Comparison of ENCODE assay signal across 8 mouse cellular contexts in the genomic region with DNA sequence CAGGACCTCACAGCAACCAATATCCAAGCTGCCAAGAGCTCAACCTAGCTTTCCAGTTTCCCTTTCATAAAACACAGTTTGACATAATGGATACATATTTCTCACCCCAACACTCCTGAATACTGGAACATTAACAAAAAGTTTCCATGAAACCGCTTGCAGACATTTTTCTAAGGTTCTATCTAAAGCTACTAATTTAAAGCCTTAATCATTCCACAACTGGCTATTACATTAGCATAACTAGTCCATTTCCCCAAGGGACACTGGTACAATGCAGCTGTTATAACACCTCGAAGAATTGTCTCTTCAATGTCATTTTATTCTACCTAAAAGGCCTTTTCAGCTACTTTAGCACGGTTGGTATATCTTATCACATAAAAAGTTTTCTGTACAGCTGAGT. TPM values are rescaled to one million over a fixed set of nuclear protein-coding genes. Genes with fewer than 3 reads are reported as not detected.
A peak's percentile ranks its signal among the peaks of the same experiment; 100 is the strongest.
DNase-seq lines count a peak whose midpoint lies in the region; TF ChIP-seq lines count a peak whose summit lies in the region.

No protein-coding gene starts in this region.

- H3K36me3 ChIP-seq in heart, embryonic 10.5 days: peaks cover 5% of the 10 kb centered on the region; the same call in 1 of the 2 replicates
- peaks cover 5 to 17% of the 10 kb centered on the region in 2 experiments for H3K36me3 ChIP-seq in CH12.LX (replicated peaks in 1 of 2; ENCODE audit: control insufficient read depth in 1 of 2, insufficient read depth in 1 of 2, low read length in 1 of 2)
- peaks cover 17% of the 10 kb centered on the region for H3K36me3 ChIP-seq in hindbrain, embryonic 10.5 days
- H3K36me3 ChIP-seq in macrophage (ENCODE audit: inconsistent target): peaks cover 10% of the 10 kb centered on the region; the same call in 1 of the 2 replicates

- H3K4me1 ChIP-seq in heart, embryonic 10.5 days: peaks cover 28% of the 10 kb centered on the region
- peaks cover 2 to 42% of the 10 kb centered on the region in 2 experiments; a peak in 3 of 4 replicates for H3K4me1 ChIP-seq in CH12.LX (ENCODE audit: control insufficient read depth in 1 of 2, insufficient read depth in 2 of 2)
- H3K4me1 ChIP-seq in hindbrain, embryonic 10.5 days (replicated peaks): peaks cover 56% of the 10 kb centered on the region

- H3K4me2 ChIP-seq in CH12.LX (ENCODE audit: insufficient read depth, low read depth, poor library complexity, severe bottlenecking): peak overlapping the region; percentile 25

- TF ChIP-seq CTCF in CH12.LX (conservative IDR thresholded peaks at IDR 0.05 in 1 of 2, IDR thresholded peaks at IDR 0.05 in 1 of 2; ENCODE audit: low read depth in 2 of 2, low read length in 2 of 2): no peak

- dilution Hi-C loops in CH12.LX (cut with MboI; ENCODE audit: extremely low pct_ligation_motif_present, extremely low pct_unique_long_range_greater_than_20kb, low sequenced_read_pairs): no loop called here

- no peaks in the 10 kb centered on the region for H3K9me3 ChIP-seq in heart, embryonic 10.5 days
- no peaks in the 10 kb centered on the region for H3K9me3 ChIP-seq in CH12.LX (replicated peaks; ENCODE audit: low read length)
- H3K9me3 ChIP-seq in hindbrain, embryonic 10.5 days: no peaks in the 10 kb centered on the region

- no peak for TF ChIP-seq POLR2A in CH12.LX (IDR thresholded peaks at IDR 0.05; ENCODE audit: low read depth, low read length)

- H3K9ac ChIP-seq in CH12.LX (ENCODE audit: insufficient read depth, low read depth): peak overlapping the region; percentile 72; the same call in 1 of the 2 replicates

- peaks cover 7% of the 10 kb centered on the region for H3K27me3 ChIP-seq in heart, embryonic 10.5 days (ENCODE audit: insufficient read depth, poor library complexity, severe bottlenecking)
- H3K27me3 ChIP-seq in CH12.LX (replicated peaks): no peaks in the 10 kb centered on the region
- peaks cover 6% of the 10 kb centered on the region; the same call in 1 of the 2 replicates for H3K27me3 ChIP-seq in hindbrain, embryonic 10.5 days (ENCODE audit: insufficient read depth, poor library complexity, severe bottlenecking)

- in situ Hi-C loops in CH12.LX (cut with MboI; ENCODE audit: low pct_ligation_motif_present, low pct_unique_long_range_greater_than_20kb, low sequenced_read_pairs): loop anchor here (25.0 kb wide), 1 partner anchor 1087 kb away; no protein-coding TSS in a partner anchor

- H3K4me3 ChIP-seq in heart, embryonic 10.5 days: peak overlapping the region; percentile 90
- peak overlapping the region in 2 of 3 experiments; percentile 68 to 82 for H3K4me3 ChIP-seq in CH12.LX (replicated peaks in 1 of 3; ENCODE audit: low read depth in 2 of 3, low read length in 2 of 3, poor library complexity in 1 of 3)
- peak overlapping the region; percentile 98 for H3K4me3 ChIP-seq in hindbrain, embryonic 10.5 days
- peak overlapping the region; percentile 72 for H3K4me3 ChIP-seq in macrophage (ENCODE audit: inconsistent target)

- no peak for TF ChIP-seq RAD21 in CH12.LX (IDR thresholded peaks at IDR 0.05; ENCODE audit: low read depth, low read length)

- no peak for TF ChIP-seq EP300 in CH12.LX (IDR thresholded peaks at IDR 0.05; ENCODE audit: low read length)

- H3K79me2 ChIP-seq in CH12.LX (replicated peaks; ENCODE audit: control insufficient read depth, extremely low read depth, insufficient read depth, poor library complexity, severe bottlenecking): peaks cover 23% of the 10 kb centered on the region
- peaks cover 58% of the 10 kb centered on the region for H3K79me2 ChIP-seq in macrophage (ENCODE audit: inconsistent target)

- 28% methylated on average over 3 of the region's 3 CpGs for WGBS in heart, embryonic 10.5 days
- WGBS in hindbrain, embryonic 10.5 days: 27% methylated on average over 3 of the region's 3 CpGs
- WGBS in macrophage (ENCODE audit: missing documents): 67% methylated on average over 3 of the region's 3 CpGs

- no peak overlapping the region for H3K27ac ChIP-seq in heart, embryonic 10.5 days
- no peak overlapping the region for H3K27ac ChIP-seq in CH12.LX (ENCODE audit: insufficient read depth, low read depth)
- peak overlapping the region; percentile 98 for H3K27ac ChIP-seq in hindbrain, embryonic 10.5 days
- no peak overlapping the region for H3K27ac ChIP-seq in macrophage

- no peak for DNase-seq in heart, embryonic 10.5 days (ENCODE audit: low spot score)
- DNase-seq in heart, adult 11 months: no peak
- DNase-seq in CH12.LX (ENCODE audit: extremely low read depth): no peak
- no peak for DNase-seq in hindbrain, embryonic 10.5 days (ENCODE audit: low spot score)
- DNase-seq in yolk sac, embryonic 10.5 days (ENCODE audit: low spot score): no peak
- no peak for DNase-seq in urinary bladder, adult 18-20 months (ENCODE audit: low spot score in 2 of 2)
- no peak for DNase-seq in frontal cortex, postnatal 10 days (ENCODE audit: low spot score in 2 of 2)

TF ChIP-seq in CH12.LX, 34 proteins besides CTCF, POLR2A, EP300 and RAD21:
- TF ChIP-seq RCOR1 (conservative IDR thresholded peaks at IDR 0.05; ENCODE audit: low read depth, low read length): no peak
- TF ChIP-seq MYC (IDR thresholded peaks at IDR 0.05; ENCODE audit: low read depth, low read length): no peak
- no peak for TF ChIP-seq ZNF384 (IDR thresholded peaks at IDR 0.05; ENCODE audit: low read depth, low read length)
- no peak for TF ChIP-seq ZKSCAN1 (IDR thresholded peaks at IDR 0.05; ENCODE audit: borderline replicate concordance, low read depth, low read length)
- TF ChIP-seq ZMIZ1 (IDR thresholded peaks at IDR 0.05; ENCODE audit: low read depth, low read length): no peak
- TF ChIP-seq CHD2 (IDR thresholded peaks at IDR 0.05; ENCODE audit: low read length): no peak
- TF ChIP-seq KAT2A (IDR thresholded peaks at IDR 0.05; ENCODE audit: insufficient replicate concordance, low read length): no peak
- TF ChIP-seq UBTF (IDR thresholded peaks at IDR 0.05; ENCODE audit: low read depth, low read length): no peak
- no peak for TF ChIP-seq CHD1 (IDR thresholded peaks at IDR 0.05; ENCODE audit: low read depth, low read length)
- no peak for TF ChIP-seq GABPA (IDR thresholded peaks at IDR 0.05; ENCODE audit: insufficient replicate concordance, low read depth, low read length)
- no peak for TF ChIP-seq E2F4 (IDR thresholded peaks at IDR 0.05; ENCODE audit: insufficient replicate concordance, low read depth, low read length)
- TF ChIP-seq BHLHE40 (IDR thresholded peaks at IDR 0.05; ENCODE audit: low read depth, low read length): no peak
- TF ChIP-seq USF2 (conservative IDR thresholded peaks at IDR 0.05; ENCODE audit: low read depth, low read length): no peak
TF ChIP-seq in CH12.LX: peak in this region for 0.

RNA-seq across cellular contexts. Expression of gene Rgmb, which starts 6.0 kb away (rescaled TPM):
- 7.1 and 10.7 TPM in 2 replicates for polyA plus RNA-seq in heart, embryonic 10.5 days (2016; fragmentation: Nextera tagmentation; extraction: Ambion mirVana)
- total RNA-seq in CH12.LX (2012; rRNA removed) (2.3 and 2.8 TPM in 2 replicates), CH12.LX (2014; rRNA removed) (1.7 and 2.3 TPM in 2 replicates)
- polyA plus RNA-seq in CH12.LX (2012; ENCODE audit: insufficient read length, low read depth) (2.6 and 3.0 TPM in 2 replicates), macrophage (2018) (4.9 to 9.8 TPM (median 7.0 TPM) in 3 replicates)
- 29.3 and 75.7 TPM in 2 replicates for polyA plus RNA-seq in hindbrain, embryonic 10.5 days (2016; fragmentation: Nextera tagmentation; extraction: Ambion mirVana)
- total RNA-seq in macrophage (2018; cell fraction: chromatin; rRNA removed): 10 to 100 TPM in 17 of 26 experiments, 1 to 10 TPM in 9; 2.2 to 30.8 (median 16.0) TPM
- 10 to 100 TPM in 14 of 26 experiments, 1 to 10 TPM in 12; 6.2 to 15.4 (median 10.2) TPM for total RNA-seq in macrophage (2018; cell fraction: cytosol; rRNA removed)
- total RNA-seq in macrophage (2018; cell fraction: nucleus; rRNA removed): 10 to 100 TPM in 21 of 26 experiments, 1 to 10 TPM in 5; 5.9 to 34.9 (median 16.9) TPM
